Mouse (Mus musculus) E14TG2a.4 (cell line): ENCODE measurements around the gene Wdtc1.

Experiments used
- CTCF ChIP-seq: conservative IDR thresholded peaks from 2 replicates; pipeline ENCODE4 v1.5.1; 2014; ENCODE audit warnings: low read length
- NANOG ChIP-seq: IDR thresholded peaks from 2 replicates; pipeline ENCODE4 v1.6.1; 2014; ENCODE audit warnings: borderline replicate concordance, low read length, mixed read lengths

DNA sequence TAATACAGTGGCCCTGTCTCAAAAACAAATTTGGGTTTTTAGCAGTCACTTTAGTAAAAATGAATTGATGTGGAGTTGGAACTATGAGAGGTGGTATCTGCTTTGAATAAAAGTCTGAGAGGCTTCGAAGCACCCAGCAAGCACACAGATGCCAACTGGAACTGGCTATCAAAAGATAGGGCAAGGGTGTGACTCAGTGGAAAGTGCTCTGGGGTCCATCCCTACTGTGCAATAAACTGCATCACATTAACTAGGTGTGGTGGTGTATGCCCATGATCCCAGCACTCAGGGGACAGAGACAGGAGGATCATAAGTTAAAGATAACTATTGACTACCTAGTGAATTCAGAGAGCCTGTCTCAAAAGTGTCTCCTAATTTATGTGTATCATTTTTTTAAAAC lies 62.0 kb downstream of the Wdtc1 start:
- no peak for TF ChIP-seq CTCF
- no peak for TF ChIP-seq NANOG
